In the genomic region with DNA sequence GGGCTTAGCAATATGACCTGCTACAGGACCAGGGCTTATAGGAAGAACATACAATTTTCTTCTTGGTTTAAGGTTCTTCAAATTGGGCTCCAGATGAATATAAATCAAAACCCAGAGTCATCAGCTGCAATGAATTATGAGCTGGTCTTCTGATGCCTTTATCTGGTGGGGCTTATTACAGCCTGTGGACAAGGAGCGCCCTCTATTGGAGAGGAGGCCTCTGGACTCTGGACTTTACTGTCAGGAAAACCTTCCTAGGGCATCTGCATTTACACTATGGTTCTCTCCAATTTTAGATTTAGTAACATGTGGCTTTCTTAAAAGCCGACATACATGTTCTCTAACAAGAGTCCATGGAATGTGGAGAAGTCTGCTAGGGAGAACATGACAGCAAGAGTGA, we compare ENCODE assay signal across 8 mouse cellular contexts.
A peak's percentile ranks its signal among the peaks of the same experiment; 100 is the strongest.
DNase-seq lines count a peak whose midpoint lies in the region; ATAC-seq and TF ChIP-seq lines count a peak whose summit lies in the region.
"Had no signal": no experiment of that assay in that cellular context is flagged by ENCODE, and none has a peak within 500 bp of the region (broad histone marks: within the 10 kb centered on the region; RNA-seq: fewer than 3 reads in every experiment).

No protein-coding gene starts in this region.

- H3K4me1 ChIP-seq in kidney, adult 2 months (ENCODE audit: control insufficient read depth, insufficient read depth, low read length) = no peaks in the 10 kb centered on the region
- no peaks in the 10 kb centered on the region for H3K4me1 ChIP-seq in kidney, embryonic 14.5 days (ENCODE audit: control insufficient read depth, insufficient read depth, low read length)
- H3K4me1 ChIP-seq: liver, embryonic 13.5 days had no signal

- DNase-seq in kidney, adult 2 months = peak; percentile 20
- DNase-seq in ES-CJ7 (ENCODE audit: low read depth, low spot score) (peak; percentile 30), R1 (ENCODE audit: low read depth, low spot score) (peak; percentile 24)
- peak; percentile 15 to 70 for DNase-seq in kidney, postnatal 36 days
- DNase-seq in spleen, postnatal 4 days (ENCODE audit: low spot score in 2 of 2) = no peak
- DNase-seq: liver, embryonic 13.5 days had no signal

- H3K4me3 ChIP-seq in kidney, adult 2 months (ENCODE audit: insufficient read depth, low read depth, low read length) = no peak overlapping the region
- no peak overlapping the region for H3K4me3 ChIP-seq in kidney, embryonic 14.5 days (ENCODE audit: low read length)
- H3K4me3 ChIP-seq: liver, embryonic 13.5 days had no signal

- peak; percentile 52; the same call in 1 of the 2 replicates for TF ChIP-seq CTCF in kidney, adult 2 months (conservative IDR thresholded peaks at IDR 0.05; ENCODE audit: insufficient read depth, insufficient read length, low read depth, low read length)

- no peaks in the 10 kb centered on the region for H3K9me3 ChIP-seq in kidney, embryonic 14.5 days (ENCODE audit: control insufficient read depth, low read length)
- H3K9me3 ChIP-seq: liver, embryonic 13.5 days had no signal

- no peak overlapping the region for H3K27ac ChIP-seq in kidney, adult 2 months (ENCODE audit: insufficient read depth, low read depth, low read length)
- no peak overlapping the region for H3K27ac ChIP-seq in kidney, embryonic 14.5 days (ENCODE audit: low read depth, low read length)
- H3K27ac ChIP-seq: liver, embryonic 13.5 days had no signal

- no peak overlapping the region for H3K9ac ChIP-seq in kidney, embryonic 14.5 days (ENCODE audit: low read depth, low read length)
- H3K9ac ChIP-seq: liver, embryonic 13.5 days had no signal

- 74% methylated on average over 2 of the region's 2 CpGs for WGBS in kidney, adult 2 months
- WGBS in kidney, embryonic 14.5 days = 56% methylated on average over 2 of the region's 2 CpGs

- no peaks in the 10 kb centered on the region for H3K36me3 ChIP-seq in kidney, adult 2 months (ENCODE audit: control insufficient read depth, insufficient read depth, low read length)
- no peaks in the 10 kb centered on the region for H3K36me3 ChIP-seq in kidney, embryonic 14.5 days (ENCODE audit: control insufficient read depth, insufficient read depth, low read length)
- H3K36me3 ChIP-seq: liver, embryonic 13.5 days had no signal

- H3K27me3 ChIP-seq in kidney, adult 2 months (replicated peaks; ENCODE audit: control insufficient read depth, insufficient read depth, low read length) = no peaks in the 10 kb centered on the region
- H3K27me3 ChIP-seq in kidney, embryonic 14.5 days (ENCODE audit: control insufficient read depth, insufficient read depth, low read length) = no peaks in the 10 kb centered on the region
- H3K27me3 ChIP-seq: liver, embryonic 13.5 days had no signal

- H3K4me2 ChIP-seq in kidney, embryonic 14.5 days (replicated peaks; ENCODE audit: low read depth, low read length) = no peak overlapping the region
- H3K4me2 ChIP-seq: liver, embryonic 13.5 days had no signal

- TF ChIP-seq POLR2A in kidney, adult 2 months (IDR thresholded peaks at IDR 0.05; ENCODE audit: low read depth, low read length) = no peak

- ATAC-seq in kidney, embryonic 14.5 days (ENCODE audit: low FRiP score, low TSS enrichment) = no peak
- ATAC-seq in inflammation-experienced regulatory T-cells, adult 6 months = no peak

Comparison
In these comparisons a context has a peak if more than half of its experiments do, and no peak if none do; other contexts are left out.
1. DNase-seq: peak in kidney, adult 2 months (single experiment), ES-CJ7 (single experiment), R1 (single experiment) and kidney, postnatal 36 days (2 of 2); none in spleen, postnatal 4 days (0 of 2).